Mouse (Mus musculus): ENCODE data around the gene Tcap. TPM values are rescaled to one million over a fixed set of nuclear protein-coding genes. Genes with fewer than 3 reads are reported as not detected.

The Tcap gene
- polyA plus RNA-seq, 1 experiment, result not detected

DNA sequence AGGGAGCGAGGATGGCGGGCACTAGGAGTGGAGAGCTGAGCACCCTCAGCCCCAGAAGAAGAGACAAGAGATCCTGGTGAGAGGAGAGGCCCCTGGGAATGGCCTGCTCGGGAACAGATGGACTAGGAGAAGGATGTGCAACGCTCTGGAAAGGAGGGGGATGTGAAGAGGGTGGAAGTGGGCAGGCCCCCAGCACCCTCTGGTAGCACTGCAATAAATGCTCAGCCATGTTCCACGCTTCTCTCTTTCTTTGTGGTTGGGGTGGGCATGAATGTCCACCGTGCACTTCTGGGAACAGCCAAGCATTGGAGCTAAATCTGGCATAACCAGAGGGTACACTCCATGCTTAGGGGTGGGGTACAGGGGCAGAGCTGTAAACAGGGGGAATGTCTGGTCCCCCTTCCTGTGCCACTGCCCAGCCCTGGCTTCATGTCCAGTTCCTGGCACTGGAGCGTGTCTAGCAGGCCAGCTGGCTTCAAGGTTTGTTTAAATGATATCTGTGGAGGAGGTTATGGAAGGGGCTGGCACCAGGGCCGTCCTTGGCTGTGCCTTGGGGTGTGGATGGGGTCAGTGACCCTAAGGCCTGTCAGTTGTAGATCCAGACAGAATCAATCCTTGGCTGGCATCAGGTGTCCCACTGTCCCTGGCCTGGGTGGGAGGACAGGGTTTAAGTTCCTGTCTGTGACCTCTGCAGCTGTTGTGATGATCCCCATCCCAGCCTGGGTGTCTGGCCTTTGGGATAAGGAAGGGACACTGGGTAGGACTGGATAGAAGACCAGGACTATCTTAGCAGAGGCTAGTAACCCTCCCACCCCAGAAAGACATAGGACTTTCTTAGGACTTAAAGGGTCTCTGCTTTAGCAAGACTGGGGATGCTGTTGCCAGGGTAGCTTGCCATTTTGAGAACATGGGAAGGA is 1.4 kb downstream of the Tcap start:
- H3K36me3 ChIP-seq (ENCODE audit: control insufficient read depth), result peaks cover 9% of the 10 kb centered on the region
- H3K9me3 ChIP-seq (ENCODE audit: control insufficient read depth, low read length), result no peaks in the 10 kb centered on the region
- peaks cover 54% of the 10 kb centered on the region for H3K27me3 ChIP-seq (ENCODE audit: control insufficient read depth)
- H3K4me3 ChIP-seq (replicated peaks), result no peak overlapping the region
- H3K4me1 ChIP-seq (ENCODE audit: control insufficient read depth), result peaks cover 2% of the 10 kb centered on the region
- TF ChIP-seq TAL1 (IDR thresholded peaks at IDR 0.05; ENCODE audit: low read length), result no peak
- no peak for TF ChIP-seq GATA1 (IDR thresholded peaks at IDR 0.05; ENCODE audit: low read length)

DNA sequence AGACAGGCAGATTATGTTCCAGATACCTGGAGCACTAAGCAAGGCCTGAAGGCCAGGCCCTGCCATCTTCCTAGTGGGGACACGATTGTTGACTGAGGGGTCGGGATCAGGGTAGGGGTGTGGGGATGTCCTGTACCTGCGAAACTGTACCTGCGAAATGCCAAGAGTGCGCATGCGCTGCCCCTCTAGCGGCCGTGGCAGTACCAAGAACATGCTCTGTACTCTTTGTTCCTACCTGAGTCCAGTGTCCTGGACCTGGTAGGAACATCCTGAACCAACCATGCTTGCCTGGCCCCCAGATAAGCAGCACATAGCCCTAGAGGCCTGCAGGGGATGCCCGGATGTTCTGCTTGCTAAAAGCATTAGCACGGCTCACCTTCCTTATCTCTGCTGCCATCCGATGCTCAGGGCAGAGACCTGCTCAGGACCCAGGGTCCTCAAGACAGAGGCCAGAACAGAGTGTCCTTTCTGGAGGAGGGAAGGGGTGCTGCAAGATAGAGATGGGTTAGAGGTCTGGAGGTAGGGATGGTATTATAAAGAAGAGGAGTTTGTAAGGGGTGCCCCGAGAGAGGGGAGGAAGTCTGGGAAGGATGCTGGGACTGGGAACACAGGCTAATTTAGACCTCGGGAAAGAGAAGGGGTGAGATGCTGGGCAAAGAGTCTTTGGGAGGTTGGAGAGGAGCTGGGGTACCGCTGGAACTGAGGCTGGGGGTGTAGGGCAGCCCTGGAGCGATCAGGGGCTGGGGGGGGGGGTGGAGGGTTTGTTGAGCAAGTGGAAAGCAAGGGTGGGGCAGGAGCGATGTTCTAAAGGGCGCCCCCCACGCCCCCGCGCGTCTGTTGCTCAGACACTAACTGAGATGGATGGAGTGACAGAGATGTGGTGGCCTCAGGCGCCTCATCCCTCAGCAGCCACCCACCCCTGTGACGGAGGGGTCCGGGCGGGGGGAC is 2.3 kb downstream of the Tcap start, which contains the start of gene Pnmt:
Gene Pnmt, plus strand, starts transcription at position 813 of the 948 bp plus-strand sequence.
- Histone ChIP-seq H3K4me3 (replicated peaks) (no peak within 1 kb of the TSS), H3K27me3 (ENCODE audit: control insufficient read depth) (peaks cover 54% of the 10 kb centered on the region), H3K9me3 (ENCODE audit: control insufficient read depth, low read length) (no peaks in the 10 kb centered on the region), H3K36me3 (ENCODE audit: control insufficient read depth) (no peaks in the 10 kb centered on the region; the same call in 1 of the 2 replicates), H3K4me1 (ENCODE audit: control insufficient read depth) (peaks cover 6% of the 10 kb centered on the region)
- TF ChIP-seq TAL1 (IDR thresholded peaks at IDR 0.05; ENCODE audit: low read length) (no peak), GATA1 (IDR thresholded peaks at IDR 0.05; ENCODE audit: low read length) (no peak)

DNA sequence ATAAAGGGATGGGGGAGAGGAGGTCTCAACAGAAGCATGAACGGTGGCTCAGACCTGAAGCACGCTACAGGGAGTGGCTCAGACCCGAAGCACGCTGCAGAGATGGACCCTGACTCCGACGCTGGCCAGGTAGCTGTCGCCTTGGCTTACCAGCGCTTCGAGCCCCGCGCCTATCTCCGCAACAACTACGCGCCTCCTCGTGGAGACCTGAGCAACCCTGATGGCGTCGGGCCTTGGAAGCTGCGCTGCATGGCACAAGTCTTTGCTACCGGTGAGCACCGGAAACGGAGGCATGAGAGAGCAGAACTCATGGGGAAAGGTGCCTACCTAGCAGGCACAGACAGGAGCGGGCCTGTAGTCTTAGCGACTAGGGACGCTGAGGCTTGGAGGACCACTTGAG is 3.0 kb downstream of the Tcap start:
- Histone ChIP-seq H3K4me1 (ENCODE audit: control insufficient read depth) (peaks cover 11% of the 10 kb centered on the region), H3K4me3 (replicated peaks) (no peak overlapping the region), H3K27me3 (ENCODE audit: control insufficient read depth) (peaks cover 54% of the 10 kb centered on the region), H3K9me3 (ENCODE audit: control insufficient read depth, low read length) (no peaks in the 10 kb centered on the region), H3K36me3 (ENCODE audit: control insufficient read depth) (no peaks in the 10 kb centered on the region; the same call in 1 of the 2 replicates)
- TF ChIP-seq GATA1 (IDR thresholded peaks at IDR 0.05; ENCODE audit: low read length) (no peak), TAL1 (IDR thresholded peaks at IDR 0.05; ENCODE audit: low read length) (no peak)

DNA sequence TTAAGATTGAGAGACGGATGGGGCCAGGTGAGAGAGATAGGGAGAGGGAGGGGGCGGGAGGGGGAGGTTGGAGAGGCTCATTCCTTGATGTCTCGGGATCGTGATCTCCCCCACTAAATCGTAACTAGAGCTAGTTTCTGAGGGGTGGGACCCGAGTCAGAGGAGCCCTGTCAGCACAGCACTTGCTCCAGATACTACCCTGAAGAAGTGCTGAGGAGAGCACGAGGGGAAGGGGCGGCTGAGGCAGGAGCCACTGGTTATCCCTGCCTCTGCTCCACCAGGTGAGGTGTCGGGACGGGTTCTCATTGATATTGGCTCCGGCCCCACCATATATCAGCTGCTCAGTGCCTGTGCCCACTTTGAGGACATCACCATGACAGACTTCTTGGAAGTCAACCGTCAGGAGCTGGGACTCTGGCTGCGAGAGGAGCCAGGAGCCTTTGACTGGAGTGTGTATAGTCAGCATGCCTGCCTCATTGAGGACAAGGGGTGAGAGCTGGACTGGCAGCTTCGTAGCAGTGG is 3.5 kb downstream of the Tcap start:
- TF ChIP-seq TAL1 (IDR thresholded peaks at IDR 0.05; ENCODE audit: low read length) (no peak), GATA1 (IDR thresholded peaks at IDR 0.05; ENCODE audit: low read length) (no peak)
- Histone ChIP-seq H3K9me3 (ENCODE audit: control insufficient read depth, low read length) (no peaks in the 10 kb centered on the region), H3K27me3 (ENCODE audit: control insufficient read depth) (peaks cover 54% of the 10 kb centered on the region), H3K36me3 (ENCODE audit: control insufficient read depth) (no peaks in the 10 kb centered on the region), H3K4me1 (ENCODE audit: control insufficient read depth) (peaks cover 16% of the 10 kb centered on the region), H3K4me3 (replicated peaks) (no peak overlapping the region)

DNA sequence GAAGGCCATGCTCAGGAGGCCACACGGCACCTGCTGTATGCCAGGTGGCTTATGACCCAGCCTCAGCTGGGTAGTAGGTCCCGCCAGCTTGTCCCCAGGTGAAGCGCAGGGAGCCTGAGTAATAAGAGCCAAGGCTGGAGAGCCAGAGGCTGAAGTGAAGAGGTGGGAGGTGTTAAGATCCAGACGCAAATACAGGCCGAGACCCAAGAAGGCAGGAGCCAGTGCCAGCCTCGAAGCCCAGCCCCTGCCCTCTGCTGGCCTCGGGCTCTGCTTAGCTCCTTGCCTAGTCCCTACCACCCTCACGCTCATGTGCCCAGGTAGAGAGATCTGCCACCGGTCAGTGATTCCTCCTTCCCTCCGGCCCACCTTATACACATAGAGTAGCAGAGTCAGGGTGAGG is 4.7 kb downstream of the Tcap start:
- Histone ChIP-seq H3K36me3 (ENCODE audit: control insufficient read depth) (no peaks in the 10 kb centered on the region), H3K4me3 (replicated peaks) (no peak overlapping the region), H3K4me1 (ENCODE audit: control insufficient read depth) (peaks cover 27% of the 10 kb centered on the region), H3K27me3 (ENCODE audit: control insufficient read depth) (peaks cover 52% of the 10 kb centered on the region), H3K9me3 (ENCODE audit: control insufficient read depth, low read length) (no peaks in the 10 kb centered on the region)
- TF ChIP-seq GATA1 (IDR thresholded peaks at IDR 0.05; ENCODE audit: low read length) (no peak), TAL1 (IDR thresholded peaks at IDR 0.05; ENCODE audit: low read length) (no peak)

DNA sequence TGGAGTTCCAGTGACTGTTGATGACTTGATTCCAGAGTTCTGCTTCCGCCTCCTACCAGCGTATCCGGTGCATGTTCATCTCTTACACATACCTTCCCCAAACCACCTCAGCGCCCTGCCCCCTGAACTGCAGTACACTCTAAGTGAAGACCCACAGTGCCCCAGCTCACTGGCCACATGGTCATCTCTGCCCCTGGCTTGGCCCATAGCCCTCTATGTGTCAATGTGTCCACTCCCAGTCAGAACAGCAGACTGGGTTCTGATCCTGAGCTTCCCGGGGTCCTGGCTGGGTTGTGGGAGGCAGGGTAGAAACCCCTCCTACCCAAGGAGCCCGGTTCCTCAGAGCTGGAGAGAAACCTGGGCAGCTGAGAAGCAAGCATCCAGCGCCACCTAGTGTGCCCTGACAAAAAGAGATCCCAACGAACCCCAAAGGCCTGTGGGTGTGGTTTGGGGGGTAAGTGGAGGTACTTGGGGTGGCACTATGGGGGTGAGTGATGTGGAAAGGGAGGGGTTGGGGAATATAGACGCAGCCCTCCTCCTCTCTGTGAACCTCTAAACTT is 5.7 kb downstream of the Tcap start:
- Histone ChIP-seq H3K9me3 (ENCODE audit: control insufficient read depth, low read length) (no peaks in the 10 kb centered on the region), H3K36me3 (ENCODE audit: control insufficient read depth) (no peaks in the 10 kb centered on the region; the same call in 1 of the 2 replicates), H3K4me3 (replicated peaks) (no peak overlapping the region), H3K4me1 (ENCODE audit: control insufficient read depth) (peaks cover 38% of the 10 kb centered on the region), H3K27me3 (ENCODE audit: control insufficient read depth) (peaks cover 42% of the 10 kb centered on the region)
- no peak for TF ChIP-seq TAL1 (IDR thresholded peaks at IDR 0.05; ENCODE audit: low read length)
- TF ChIP-seq GATA1 (IDR thresholded peaks at IDR 0.05; ENCODE audit: low read length), result no peak

DNA sequence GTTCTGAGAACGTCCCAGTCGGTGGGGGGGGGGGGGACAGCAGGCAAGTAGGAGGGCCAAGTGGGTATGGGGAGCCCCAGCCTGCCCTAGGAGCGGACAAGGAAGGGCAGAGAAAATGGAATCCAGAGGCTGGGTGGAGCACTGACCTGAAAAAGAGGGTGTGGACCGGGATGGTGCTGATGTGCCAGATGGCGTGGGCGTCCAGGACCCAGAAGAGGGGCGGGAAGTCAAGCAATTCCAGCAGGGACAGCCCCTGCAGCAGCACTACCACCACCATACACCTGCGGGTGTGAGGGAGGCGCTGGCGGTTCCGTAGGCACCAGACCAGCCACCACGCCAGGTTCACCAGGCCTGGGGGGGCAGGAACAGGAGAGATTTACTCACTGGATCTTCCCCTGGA is 6.5 kb downstream of the Tcap start:
- H3K27me3 ChIP-seq (ENCODE audit: control insufficient read depth), result peaks cover 34% of the 10 kb centered on the region
- no peak overlapping the region for H3K4me3 ChIP-seq (replicated peaks)
- TF ChIP-seq TAL1 (IDR thresholded peaks at IDR 0.05; ENCODE audit: low read length), result no peak
- no peak for TF ChIP-seq GATA1 (IDR thresholded peaks at IDR 0.05; ENCODE audit: low read length)
- H3K4me1 ChIP-seq (ENCODE audit: control insufficient read depth), result peaks cover 46% of the 10 kb centered on the region
- H3K9me3 ChIP-seq (ENCODE audit: control insufficient read depth, low read length), result no peaks in the 10 kb centered on the region
- H3K36me3 ChIP-seq (ENCODE audit: control insufficient read depth), result no peaks in the 10 kb centered on the region; the same call in 1 of the 2 replicates

DNA sequence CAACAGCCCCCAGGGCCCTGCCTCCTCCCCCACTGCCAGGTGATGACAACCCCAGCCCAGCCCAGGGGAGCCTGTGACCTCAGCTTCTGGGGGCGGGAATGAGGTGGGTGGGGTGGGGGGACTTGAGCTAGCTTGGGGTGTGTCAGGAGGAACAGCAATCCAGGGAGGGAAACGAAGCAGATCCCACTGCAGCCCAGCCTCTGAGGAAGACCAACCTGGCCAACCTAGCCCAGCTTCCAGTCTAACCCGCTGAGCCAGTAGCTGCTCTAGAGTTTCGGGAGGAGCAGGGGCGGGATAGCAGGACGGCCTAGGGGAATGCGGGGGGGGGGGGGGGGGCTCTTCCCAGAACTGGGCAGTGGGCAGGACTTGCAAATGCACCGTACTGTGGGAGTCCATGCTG is 8.4 kb downstream of the Tcap start:
- TF ChIP-seq TAL1 (IDR thresholded peaks at IDR 0.05; ENCODE audit: low read length), result no peak
- no peak for TF ChIP-seq GATA1 (IDR thresholded peaks at IDR 0.05; ENCODE audit: low read length)
- Histone ChIP-seq H3K4me1 (ENCODE audit: control insufficient read depth) (peaks cover 56% of the 10 kb centered on the region), H3K36me3 (ENCODE audit: control insufficient read depth) (peaks cover 2% of the 10 kb centered on the region), H3K27me3 (ENCODE audit: control insufficient read depth) (peaks cover 15% of the 10 kb centered on the region), H3K9me3 (ENCODE audit: control insufficient read depth, low read length) (no peaks in the 10 kb centered on the region), H3K4me3 (replicated peaks) (no peak overlapping the region)
